Comparison of ENCODE assay signal across 9 mouse cellular contexts in the genomic region with DNA sequence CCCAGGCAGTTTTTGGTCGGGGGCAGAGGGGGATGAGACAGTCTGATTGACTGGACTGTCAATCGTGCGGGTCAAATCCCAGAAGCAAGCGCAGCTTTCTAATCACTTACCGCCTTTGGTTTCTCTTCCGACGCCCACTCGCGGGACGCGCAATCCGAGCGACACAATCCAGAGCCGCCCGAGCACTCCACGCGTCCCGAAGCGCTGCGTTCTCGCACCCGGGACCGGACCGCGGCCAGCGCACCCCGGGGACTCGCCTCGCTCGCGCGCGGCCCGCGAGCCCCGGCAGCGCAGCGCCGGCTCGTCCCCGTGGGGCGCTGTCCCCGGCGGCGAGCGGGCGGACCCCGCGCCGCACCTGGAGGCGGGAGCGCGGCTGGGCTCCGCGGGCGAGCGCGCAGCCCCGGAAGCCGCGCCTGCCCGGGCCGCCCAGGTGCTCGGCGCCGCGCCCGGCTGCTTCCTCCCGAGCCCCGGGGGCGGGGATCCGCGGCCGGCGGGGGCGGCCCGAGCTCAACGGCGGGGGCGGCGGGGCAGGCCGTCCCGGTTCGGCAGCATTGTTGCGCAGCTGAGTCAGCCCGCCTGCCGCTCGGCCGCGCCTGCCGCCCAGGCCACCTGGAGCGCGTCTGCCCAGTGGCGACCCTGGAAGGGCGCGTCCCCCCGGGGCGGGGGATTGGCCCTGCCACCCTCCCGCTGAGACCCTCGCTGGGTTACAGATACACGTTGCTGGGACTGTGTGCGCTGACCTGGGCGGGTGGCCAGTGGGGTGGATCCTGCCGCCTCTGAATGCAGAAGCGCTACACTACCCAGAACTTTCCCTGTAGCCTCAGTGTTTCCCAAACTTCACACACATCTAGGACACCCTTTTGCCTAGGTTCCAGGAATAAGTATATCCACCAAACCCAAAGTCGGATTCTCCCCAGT. TPM values are rescaled to one million over a fixed set of nuclear protein-coding genes. Genes with fewer than 3 reads are reported as not detected.
A peak's percentile ranks its signal among the peaks of the same experiment; 100 is the strongest.
DNase-seq lines count a peak whose midpoint lies in the region; ATAC-seq and TF ChIP-seq lines count a peak whose summit lies in the region.
"Had no signal": no experiment of that assay in that cellular context is flagged by ENCODE, and none has a peak within 500 bp of the region (broad histone marks: within the 10 kb centered on the region; RNA-seq: fewer than 3 reads in every experiment).

A gene (minus strand): TSS at position 376 of the 918 bp plus-strand sequence.

- peak within 1 kb of the TSS; percentile 63 for H3K9ac ChIP-seq in forebrain, embryonic 15.5 days (replicated peaks)
- H3K9ac ChIP-seq in neural tube, embryonic 14.5 days (replicated peaks; ENCODE audit: low read depth, low read length) = peak within 1 kb of the TSS; percentile 71

- no peaks in the 10 kb centered on the region for H3K27me3 ChIP-seq in C2C12 (ENCODE audit: control insufficient read depth, insufficient read depth, insufficient read length)
- H3K27me3 ChIP-seq in forebrain, embryonic 15.5 days = no peaks in the 10 kb centered on the region
- H3K27me3 ChIP-seq in neural tube, embryonic 14.5 days (ENCODE audit: control insufficient read depth, insufficient read depth, low read length) = peaks cover 2% of the 10 kb centered on the region; the same call in 1 of the 2 replicates

- ATAC-seq in forebrain, embryonic 15.5 days (replicated peaks) = peak; percentile 92
- ATAC-seq in neural tube, embryonic 14.5 days (ENCODE audit: low read depth) = peak; percentile 86

- peak; percentile 24 for DNase-seq in brain, embryonic 14.5 days (ENCODE audit: low read depth)
- DNase-seq in heart, postnatal 14 days = peak; percentile 79 to 86
- peak; percentile 69 to 79 for DNase-seq in kidney, postnatal 4 days
- peak; percentile 69 for DNase-seq in lung, adult 2 months
- DNase-seq in testis, postnatal 10 days (ENCODE audit: low spot score) = peak; percentile 79

- no peaks in the 10 kb centered on the region for H3K79me2 ChIP-seq in C2C12 (ENCODE audit: control insufficient read depth, insufficient read depth)

- no peak within 1 kb of the TSS for H3K27ac ChIP-seq in forebrain, embryonic 15.5 days (replicated peaks)
- no peak within 1 kb of the TSS for H3K27ac ChIP-seq in neural tube, embryonic 14.5 days (ENCODE audit: low read depth, low read length)

- H3K79me3 ChIP-seq in C2C12 (ENCODE audit: low read depth) = no peaks in the 10 kb centered on the region

- peak within 1 kb of the TSS; percentile 77 for H3K4me2 ChIP-seq in forebrain, embryonic 15.5 days (replicated peaks)
- H3K4me2 ChIP-seq in neural tube, embryonic 14.5 days (ENCODE audit: low read depth, low read length) = peak within 1 kb of the TSS; percentile 83

- peak within 1 kb of the TSS; percentile 71 for H3ac ChIP-seq in C2C12 (ENCODE audit: control insufficient read depth, insufficient read length, low read depth)

- peak within 1 kb of the TSS; percentile 37 for H3K4me3 ChIP-seq in C2C12 (ENCODE audit: insufficient read depth, poor library complexity, severe bottlenecking)
- peak within 1 kb of the TSS; percentile 62 for H3K4me3 ChIP-seq in forebrain, embryonic 15.5 days
- H3K4me3 ChIP-seq in lung, adult 2 months (replicated peaks; ENCODE audit: extremely low read depth, low read depth, low read length) = peak within 1 kb of the TSS; percentile 87
- H3K4me3 ChIP-seq in neural tube, embryonic 14.5 days (ENCODE audit: low read depth, low read length) = peak within 1 kb of the TSS; percentile 59

- H3K36me3 ChIP-seq in C2C12 (ENCODE audit: control insufficient read depth, insufficient read depth) = no peaks in the 10 kb centered on the region
- H3K36me3 ChIP-seq in forebrain, embryonic 15.5 days = no peaks in the 10 kb centered on the region
- H3K36me3 ChIP-seq in neural tube, embryonic 14.5 days (ENCODE audit: control insufficient read depth, insufficient read depth, low read length) = no peaks in the 10 kb centered on the region
- H3K36me3 ChIP-seq: G1E had no signal

- TF ChIP-seq CTCF in C2C12 (IDR thresholded peaks at IDR 0.05; ENCODE audit: control insufficient read depth, insufficient read depth, insufficient read length) = no peak
- no peak for TF ChIP-seq CTCF in brain, embryonic 14.5 days (IDR thresholded peaks at IDR 0.05; ENCODE audit: borderline replicate concordance, extremely low read depth, insufficient read depth, insufficient read length)
- TF ChIP-seq CTCF in lung, adult 2 months (IDR thresholded peaks at IDR 0.05; ENCODE audit: insufficient read depth, low read length) = no peak

- no peaks in the 10 kb centered on the region for H3K4me1 ChIP-seq in forebrain, embryonic 15.5 days
- H3K4me1 ChIP-seq in lung, adult 2 months (ENCODE audit: control insufficient read depth, insufficient read depth, low read length) = peaks cover 11% of the 10 kb centered on the region
- no peaks in the 10 kb centered on the region for H3K4me1 ChIP-seq in neural tube, embryonic 14.5 days (ENCODE audit: control insufficient read depth, insufficient read depth, low read length)

- no peak for TF ChIP-seq POLR2A in brain, embryonic 14.5 days (IDR thresholded peaks at IDR 0.05; ENCODE audit: borderline replicate concordance, extremely low read depth, insufficient read depth, insufficient read length, poor library complexity, severe bottlenecking)
- no peak for TF ChIP-seq POLR2A in lung, adult 2 months (IDR thresholded peaks at IDR 0.05; ENCODE audit: borderline replicate concordance, extremely low read depth, low read depth, low read length)

- WGBS in forebrain, embryonic 15.5 days = under 1% methylated on average over 79 of the region's 106 CpGs
- WGBS in lung, adult 2 months = 6% methylated on average over 89 of the region's 106 CpGs
- under 1% methylated on average over 82 of the region's 106 CpGs for WGBS in neural tube, embryonic 14.5 days

- no peaks in the 10 kb centered on the region for H3K9me3 ChIP-seq in forebrain, embryonic 15.5 days
- no peaks in the 10 kb centered on the region for H3K9me3 ChIP-seq in neural tube, embryonic 14.5 days (ENCODE audit: control insufficient read depth, low read length)

- intact Hi-C loops in heart, postnatal 14 days (cut with DNase I) = loop anchor here (10.0 kb wide), 1 partner anchor 51 kb away; no protein-coding TSS in a partner anchor

TF ChIP-seq in C2C12, 6 proteins besides CTCF, POLR2A, EP300 and RAD21:
- no peak for TF ChIP-seq MYOG (IDR thresholded peaks at IDR 0.05; ENCODE audit: control insufficient read depth, extremely low read depth, insufficient read length)
- no peak for TF ChIP-seq FOSL1 (IDR thresholded peaks at IDR 0.05; ENCODE audit: insufficient read depth, low read length, poor library complexity, severe bottlenecking)
- no peak for TF ChIP-seq CEBPB (IDR thresholded peaks at IDR 0.05; ENCODE audit: low read depth)
- no peak for TF ChIP-seq USF1 (IDR thresholded peaks at IDR 0.05; ENCODE audit: low read depth)
- no peak for TF ChIP-seq MYOD1 (IDR thresholded peaks at IDR 0.05; ENCODE audit: control insufficient read depth, insufficient read length, low read depth)
- TF ChIP-seq MAX (IDR thresholded peaks at IDR 0.05) = no peak

RNA-seq across cellular contexts. Expression of the gene that starts here (rescaled TPM):
- 0.51 TPM for polyA plus RNA-seq in C2C12 (2012; fragmentation: generic; extraction: Trizol)
- 3.0 and 3.3 TPM in 2 replicates for polyA plus RNA-seq in brain, embryonic 14.5 days (2012; rRNA removed)
- polyA plus RNA-seq in forebrain, embryonic 15.5 days (2015; fragmentation: Nextera tagmentation; extraction: Ambion mirVana) = 3.8 and 3.9 TPM in 2 replicates
- 1 to 10 TPM; 8.7 to 9.2 TPM for total RNA-seq in heart, postnatal 14 days (2021)
- polyA plus RNA-seq in lung, adult 2 months (2012; rRNA removed) = 6.4 and 15.8 TPM in 2 replicates
- 4.5 and 5.5 TPM in 2 replicates for polyA plus RNA-seq in neural tube, embryonic 14.5 days (2014; fragmentation: Nextera tagmentation; extraction: Ambion mirVana)
- polyA plus RNA-seq: G1E had no signal

Comparison
In these comparisons a context has a peak if more than half of its experiments do, and no peak if none do; other contexts are left out.
1. H3K4me3 ChIP-seq: peak in every context shown above with its lines; median percentile 87 in lung, adult 2 months; 62 in forebrain, embryonic 15.5 days; 59 in neural tube, embryonic 14.5 days; 37 in C2C12.
2. DNase-seq: peak in every context shown above with its lines; median percentile 82 in heart, postnatal 14 days; 79 in testis, postnatal 10 days; 74 in kidney, postnatal 4 days; 69 in lung, adult 2 months; 24 in brain, embryonic 14.5 days.